Mouse (Mus musculus) erythroblast, embryonic 14.5 days (primary cell): Measurements from ENCODE around the gene Sec24d. TPM values are rescaled to one million over a fixed set of nuclear protein-coding genes. Genes with fewer than 3 reads are reported as not detected.

Source experiments
- H3K27me3 ChIP-seq: 2 replicates; pipeline ENCODE4 v1.6.1; 2012; ENCODE audit warnings: inconsistent platforms; ENCODE audit not compliant: control insufficient read depth
- H3K36me3 ChIP-seq: 2 replicates; pipeline ENCODE4 v1.6.1; 2012; ENCODE audit warnings: mild to moderate bottlenecking, inconsistent platforms; ENCODE audit not compliant: control insufficient read depth
- H3K4me1 ChIP-seq: 2 replicates; pipeline ENCODE4 v1.6.1; 2012; ENCODE audit warnings: inconsistent platforms; ENCODE audit not compliant: control insufficient read depth
- H3K4me3 ChIP-seq: replicated peaks from 2 replicates; pipeline ENCODE3; 2012; ENCODE audit warnings: moderate library complexity, mild to moderate bottlenecking, inconsistent platforms
- H3K9me3 ChIP-seq: 2 replicates; pipeline ENCODE4 v1.6.1; 2012; ENCODE audit warnings: low read length, inconsistent platforms, mixed read lengths; ENCODE audit not compliant: control insufficient read depth
- GATA1 ChIP-seq: IDR thresholded peaks from 2 replicates; pipeline ENCODE4 v1.6.1; 2012; ENCODE audit warnings: low read length, inconsistent platforms, mixed read lengths
- TAL1 ChIP-seq: IDR thresholded peaks from 3 replicates; pipeline ENCODE4 v1.6.1; 2012; ENCODE audit warnings: low read length, inconsistent platforms, mixed read lengths
- polyA plus RNA-seq: library from polyadenylated mRNA; stranded (reverse); fragments of >175 nt; gene quantifications from 2 replicates; pipeline ENCODE4 v1.2.3, GENCODE M21; 2012

Gene Sec24d
- polyA plus RNA-seq, 1 experiment = 0.08 TPM

DNA sequence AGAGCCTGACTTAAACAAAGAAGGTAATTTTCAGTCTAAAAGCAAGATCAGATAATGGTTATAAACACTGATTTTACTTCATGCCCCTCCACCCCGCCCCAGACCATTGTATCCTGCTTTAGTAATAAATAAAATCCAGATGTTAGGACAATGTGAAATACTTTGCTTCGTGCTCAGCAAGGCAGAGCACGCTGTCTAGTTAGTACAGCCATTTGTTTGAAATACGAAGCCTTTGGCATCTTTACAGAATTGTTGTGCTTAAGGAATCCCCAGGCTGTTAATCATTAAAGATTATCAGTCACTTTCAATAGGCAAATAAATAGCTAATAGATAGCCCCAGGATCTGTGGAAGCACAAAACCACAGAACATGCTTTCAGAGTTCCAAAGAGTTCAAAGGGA lies 21.6 kb upstream of the Sec24d start:
- no peaks in the 10 kb centered on the region for H3K36me3 ChIP-seq
- H3K9me3 ChIP-seq = no peaks in the 10 kb centered on the region
- TF ChIP-seq GATA1 = no peak
- TF ChIP-seq TAL1 = no peak
- H3K4me1 ChIP-seq = no peaks in the 10 kb centered on the region
- H3K27me3 ChIP-seq = no peaks in the 10 kb centered on the region
- no peak overlapping the region for H3K4me3 ChIP-seq

DNA sequence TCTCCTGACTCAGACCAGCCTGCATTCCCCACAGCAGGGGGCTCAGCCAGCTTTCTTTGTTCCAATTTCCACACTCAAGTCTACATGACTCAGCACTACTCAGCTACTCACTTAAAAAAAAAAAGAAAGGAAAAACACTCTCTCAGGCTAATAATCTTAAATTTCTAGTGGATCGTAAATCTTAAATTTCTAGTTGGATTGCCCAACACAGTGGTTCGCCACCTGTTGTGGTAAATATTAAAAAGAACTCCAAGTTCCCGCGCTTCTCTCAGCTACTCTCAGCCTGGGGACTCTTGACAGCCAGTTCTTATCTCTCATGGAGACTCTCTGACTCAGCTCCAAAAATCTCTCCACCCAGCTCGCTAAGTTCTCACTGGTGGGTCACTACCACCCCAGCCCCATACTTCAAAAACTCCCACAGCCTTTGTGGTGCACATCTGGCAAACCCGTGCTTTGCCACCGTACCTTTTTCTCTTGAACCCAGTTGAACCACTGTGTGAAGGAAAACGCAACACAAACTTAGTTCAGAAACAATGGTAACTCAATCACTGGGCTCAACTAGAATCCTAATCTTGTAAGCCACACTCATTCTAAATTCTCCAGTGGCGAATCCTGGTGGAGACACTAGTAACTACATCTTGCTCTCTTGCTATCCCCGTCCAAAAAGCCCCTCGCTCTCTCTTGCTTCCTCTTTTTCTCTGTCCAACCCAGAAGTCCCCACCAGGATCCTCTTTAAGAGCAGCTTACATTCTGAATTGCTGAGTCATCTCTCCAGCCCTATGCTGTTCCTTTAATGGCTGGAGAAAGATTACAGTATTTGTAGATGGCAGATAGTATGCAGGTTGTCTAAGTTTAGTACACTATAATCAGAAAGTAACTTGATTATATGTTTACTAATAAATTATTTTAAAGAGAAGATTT lies 10.8 kb upstream of the Sec24d start:
- Histone ChIP-seq H3K36me3 (no peaks in the 10 kb centered on the region), H3K4me1 (peaks cover 6% of the 10 kb centered on the region), H3K9me3 (no peaks in the 10 kb centered on the region), H3K4me3 (no peak overlapping the region), H3K27me3 (no peaks in the 10 kb centered on the region)
- TF ChIP-seq TAL1 (no peak), GATA1 (no peak)

DNA sequence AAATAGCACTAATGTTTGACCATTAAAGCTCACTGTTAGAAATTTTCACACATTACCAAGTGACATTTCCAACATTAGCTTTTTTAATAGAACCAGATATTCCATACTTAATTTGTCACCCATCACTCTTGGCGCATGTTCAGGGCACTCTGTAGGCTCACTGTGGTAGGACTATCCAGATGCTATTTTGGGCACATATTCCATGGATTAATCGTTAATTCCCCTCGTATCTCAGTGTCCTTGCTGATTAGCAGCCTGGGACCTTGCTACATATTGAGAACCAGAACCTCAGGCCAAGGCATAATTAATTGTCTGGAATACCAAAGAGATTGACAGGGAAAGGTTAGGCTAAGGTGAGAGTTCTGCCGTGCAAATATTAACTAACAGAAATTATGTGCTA lies 8.5 kb upstream of the Sec24d start:
- Histone ChIP-seq H3K9me3 (no peaks in the 10 kb centered on the region), H3K4me3 (no peak overlapping the region), H3K27me3 (no peaks in the 10 kb centered on the region), H3K36me3 (no peaks in the 10 kb centered on the region), H3K4me1 (peaks cover 6% of the 10 kb centered on the region)
- TF ChIP-seq GATA1 (no peak), TAL1 (no peak)

DNA sequence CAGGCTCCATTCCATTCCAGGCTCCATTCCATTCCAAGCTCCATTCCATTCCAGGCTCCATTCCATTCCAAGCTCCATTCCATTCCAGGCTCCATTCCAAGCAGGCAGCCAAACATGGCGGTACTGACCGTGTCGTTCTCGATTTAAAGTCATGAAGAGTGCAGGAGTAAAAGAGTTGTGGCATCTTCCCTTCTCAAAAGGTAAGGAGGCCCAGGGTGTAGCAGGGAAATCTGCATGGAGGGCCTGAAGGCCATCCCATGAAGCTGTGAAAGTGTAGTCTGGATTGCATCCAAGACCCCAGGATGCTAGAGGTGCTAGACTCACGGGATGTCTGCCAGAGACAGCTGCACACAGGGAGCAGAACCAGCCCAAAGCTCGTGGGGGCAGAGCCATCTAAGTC lies 2.5 kb upstream of the Sec24d start:
- Histone ChIP-seq H3K36me3 (no peaks in the 10 kb centered on the region; the same call in 1 of the 2 replicates), H3K4me3 (no peak overlapping the region), H3K27me3 (peaks cover 22% of the 10 kb centered on the region), H3K4me1 (peaks cover 5% of the 10 kb centered on the region; the same call in 1 of the 2 replicates), H3K9me3 (no peaks in the 10 kb centered on the region)
- TF ChIP-seq GATA1 (no peak), TAL1 (no peak)

DNA sequence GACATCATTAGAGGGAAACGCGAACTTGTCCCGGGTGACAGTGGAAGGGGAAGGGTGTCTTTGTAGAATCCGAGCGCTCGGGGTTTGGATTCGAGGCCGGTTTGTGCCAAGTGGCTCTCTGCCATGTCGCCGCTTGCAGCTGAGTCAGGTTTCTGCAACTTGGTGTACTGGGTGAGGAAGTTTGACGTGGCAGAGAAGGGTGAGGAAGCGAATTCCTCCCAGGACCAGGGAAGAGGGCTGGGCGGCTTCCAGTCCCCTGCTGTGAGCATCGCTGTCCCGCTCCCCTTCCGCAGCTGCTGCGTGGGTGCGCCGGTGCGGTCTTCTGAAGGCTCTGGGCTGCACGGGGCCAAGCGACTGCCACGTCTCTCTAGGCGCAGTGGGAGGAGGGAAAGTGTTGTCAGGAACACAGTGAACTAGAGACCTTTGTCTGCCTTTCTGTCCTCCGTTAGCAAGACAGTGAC lies 516 bp downstream of the Sec24d start:
- Histone ChIP-seq H3K4me3 (peak overlapping the region; percentile 63), H3K36me3 (peaks cover under 1% of the 10 kb centered on the region; the same call in 1 of the 2 replicates), H3K27me3 (peaks cover 22% of the 10 kb centered on the region), H3K4me1 (peaks cover 5% of the 10 kb centered on the region; the same call in 1 of the 2 replicates), H3K9me3 (no peaks in the 10 kb centered on the region)
- TF ChIP-seq GATA1 (no peak), TAL1 (no peak)

DNA sequence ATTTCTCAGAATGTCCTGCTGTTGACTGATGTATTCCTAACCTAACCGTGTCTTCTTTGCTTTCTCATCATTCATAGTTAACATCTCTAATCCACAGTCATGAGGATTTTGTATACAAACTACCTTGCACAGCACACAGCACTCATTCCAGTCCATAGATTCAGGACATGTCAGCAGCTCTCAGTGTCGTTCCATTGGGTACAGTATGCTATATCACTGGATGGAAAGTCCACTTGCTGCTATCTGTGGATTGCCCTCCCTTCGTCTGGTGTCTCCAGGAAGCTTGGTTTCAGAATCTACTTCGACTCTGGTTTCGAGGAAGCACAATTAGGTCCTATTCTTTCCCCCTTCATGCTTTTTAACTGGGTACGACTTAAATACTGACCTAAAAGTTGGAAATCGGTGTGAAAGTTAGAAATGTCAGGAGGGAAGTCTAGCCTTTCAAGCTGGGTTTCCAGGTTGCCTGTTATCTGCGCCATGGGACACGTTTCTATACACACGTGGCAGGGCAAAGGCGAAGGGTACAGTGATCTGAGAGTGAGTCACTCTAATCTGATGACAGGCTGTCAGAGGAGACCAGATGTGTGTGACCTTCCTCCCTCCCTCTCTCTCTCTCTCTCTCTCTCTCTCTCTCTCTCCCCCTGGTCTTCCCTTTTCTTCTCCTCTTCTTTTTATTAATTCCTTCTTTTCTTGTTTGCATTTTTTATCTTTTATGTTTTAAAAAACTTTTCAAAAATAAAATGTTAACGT lies 15.8 kb downstream of the Sec24d start:
- Histone ChIP-seq H3K4me3 (no peak overlapping the region), H3K27me3 (no peaks in the 10 kb centered on the region), H3K9me3 (no peaks in the 10 kb centered on the region), H3K36me3 (peaks cover 5% of the 10 kb centered on the region; the same call in 1 of the 2 replicates), H3K4me1 (no peaks in the 10 kb centered on the region)
- TF ChIP-seq GATA1 (no peak), TAL1 (no peak)

DNA sequence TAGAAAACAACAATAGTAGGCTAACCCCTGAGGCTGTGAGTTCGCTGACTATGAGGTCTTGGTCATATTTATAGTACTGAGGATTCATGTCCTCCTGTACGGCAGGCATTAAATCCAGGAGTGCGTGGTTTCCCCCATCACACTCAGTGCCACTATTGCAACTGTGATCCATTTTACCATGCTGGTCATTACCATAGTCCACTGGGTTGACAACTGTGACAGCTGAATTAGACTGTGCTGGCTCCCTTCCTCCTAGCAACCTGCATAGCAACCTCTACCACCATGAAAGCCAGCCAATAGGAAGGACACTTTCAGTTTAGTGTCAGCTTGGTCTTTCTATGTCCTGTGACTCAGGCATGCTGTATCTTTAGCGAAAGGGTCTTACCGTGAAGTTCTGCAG lies 17.0 kb downstream of the Sec24d start:
- TF ChIP-seq TAL1 (no peak), GATA1 (no peak)
- H3K9me3 ChIP-seq = no peaks in the 10 kb centered on the region
- H3K4me1 ChIP-seq = no peaks in the 10 kb centered on the region
- peaks cover 5% of the 10 kb centered on the region; the same call in 1 of the 2 replicates for H3K36me3 ChIP-seq
- no peaks in the 10 kb centered on the region for H3K27me3 ChIP-seq
- no peak overlapping the region for H3K4me3 ChIP-seq

DNA sequence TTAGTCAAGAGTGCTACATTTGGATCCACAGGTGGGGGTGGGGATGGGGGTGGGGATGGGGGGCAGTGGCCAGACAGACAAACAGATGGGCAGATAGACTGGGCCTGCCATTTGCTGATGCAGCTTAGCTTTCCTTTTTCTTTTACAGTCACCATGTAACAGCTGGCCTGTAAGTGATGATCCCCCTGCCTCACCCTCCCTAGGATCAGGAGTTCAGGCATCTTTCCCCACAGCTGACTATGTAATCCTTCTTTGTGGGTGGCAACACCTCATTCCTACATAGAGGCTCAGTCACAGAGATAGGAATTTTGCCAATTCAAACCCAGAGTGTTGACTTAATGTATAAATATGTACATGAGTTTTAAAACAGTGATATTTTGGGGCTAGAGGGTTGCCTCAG lies 18.4 kb downstream of the Sec24d start:
- Histone ChIP-seq H3K4me3 (no peak overlapping the region), H3K36me3 (peaks cover 6% of the 10 kb centered on the region; the same call in 1 of the 2 replicates), H3K9me3 (no peaks in the 10 kb centered on the region), H3K4me1 (no peaks in the 10 kb centered on the region), H3K27me3 (no peaks in the 10 kb centered on the region)
- TF ChIP-seq TAL1 (no peak), GATA1 (no peak)
